Comparison of ENCODE assay signal across 7 mouse cellular contexts in the genomic region with DNA sequence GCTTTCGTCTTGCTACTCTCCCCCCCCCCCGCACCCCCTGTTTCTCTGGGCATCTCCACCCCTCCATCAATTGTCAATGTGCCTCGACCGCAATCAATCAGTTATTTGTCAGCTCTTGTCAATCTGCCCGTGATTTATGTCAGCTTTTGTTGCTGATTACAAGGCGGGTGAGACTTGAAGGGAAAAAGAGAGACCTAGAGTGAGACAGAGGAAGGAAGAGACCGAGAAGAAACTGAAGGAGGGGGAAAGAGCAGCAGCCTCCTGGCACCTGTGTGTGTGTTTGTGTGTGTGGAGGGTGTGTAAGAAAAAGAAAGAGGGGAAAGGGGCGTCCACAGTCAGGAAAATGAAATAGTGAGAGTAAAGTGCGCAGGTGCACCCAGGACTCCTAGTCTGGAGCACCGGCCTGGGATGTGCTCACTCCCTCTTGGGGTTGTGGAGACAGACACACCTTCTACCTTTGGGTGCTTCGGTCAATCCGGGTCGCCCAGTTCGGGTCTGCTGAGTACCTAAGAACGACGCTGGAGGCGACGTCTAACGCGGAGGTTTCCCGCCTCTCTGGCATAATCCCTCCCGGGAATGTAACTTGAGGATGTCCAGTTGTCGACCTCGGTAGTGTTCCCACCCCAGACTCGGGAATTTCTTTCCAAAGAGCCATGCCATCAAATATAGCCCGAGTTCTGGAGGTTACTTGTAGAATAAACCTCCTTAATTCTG. TPM values are rescaled to one million over a fixed set of nuclear protein-coding genes. Genes with fewer than 3 reads are reported as not detected.
DNase-seq lines count a peak whose midpoint lies in the region; ATAC-seq and TF ChIP-seq lines count a peak whose summit lies in the region.

No protein-coding gene starts in this region.

- ATAC-seq in heart, embryonic 11.5 days (replicated peaks; ENCODE audit: insufficient number of reproducible peaks, low FRiP score, low TSS enrichment): no peak
- no peak for ATAC-seq in kidney, embryonic 15.5 days (replicated peaks; ENCODE audit: low FRiP score)

- no peak for TF ChIP-seq CTCF in bone marrow macrophage, adult 2 months (IDR thresholded peaks at IDR 0.05; ENCODE audit: low read depth, low read length)

- H3K9me3 ChIP-seq in heart, embryonic 11.5 days (replicated peaks; ENCODE audit: control insufficient read depth, low read length): no peaks in the 10 kb centered on the region
- no peaks in the 10 kb centered on the region for H3K9me3 ChIP-seq in kidney, embryonic 15.5 days (replicated peaks)

- no peak for TF ChIP-seq POLR2A in bone marrow macrophage, adult 2 months (IDR thresholded peaks at IDR 0.05; ENCODE audit: borderline replicate concordance, low read depth, low read length)

- H3K4me3 ChIP-seq in bone marrow macrophage, adult 2 months (ENCODE audit: insufficient read depth, low read length): peak overlapping the region; percentile 63
- H3K4me3 ChIP-seq in heart, embryonic 11.5 days (ENCODE audit: low read depth, low read length): peak overlapping the region; percentile 56
- peak overlapping the region; percentile 71 for H3K4me3 ChIP-seq in kidney, embryonic 15.5 days (replicated peaks)

- H3K4me1 ChIP-seq in bone marrow macrophage, adult 2 months (ENCODE audit: control insufficient read depth, insufficient read depth, low read length): peaks cover 13% of the 10 kb centered on the region
- peaks cover 26% of the 10 kb centered on the region for H3K4me1 ChIP-seq in heart, embryonic 11.5 days (ENCODE audit: control insufficient read depth, insufficient read depth, low read length)
- H3K4me1 ChIP-seq in kidney, embryonic 15.5 days: peaks cover 33% of the 10 kb centered on the region

- H3K4me2 ChIP-seq in heart, embryonic 11.5 days: peak overlapping the region; percentile 89
- peak overlapping the region; percentile 87 for H3K4me2 ChIP-seq in kidney, embryonic 15.5 days

- H3K27ac ChIP-seq in bone marrow macrophage, adult 2 months (ENCODE audit: insufficient read depth, low read depth, low read length): peak overlapping the region; percentile 12
- H3K27ac ChIP-seq in heart, embryonic 11.5 days (ENCODE audit: low read depth, low read length): 0 out of 2 replicates have a peak overlapping the region, but pooled peaks have one; percentile 22
- peak overlapping the region; percentile 99 for H3K27ac ChIP-seq in kidney, embryonic 15.5 days

- under 1% methylated on average over 26 of the region's 26 CpGs for WGBS in heart, embryonic 11.5 days (ENCODE audit: insufficient replicate concordance)
- WGBS in kidney, embryonic 15.5 days: under 1% methylated on average over 26 of the region's 26 CpGs

- peak overlapping the region; percentile 58; the same call in 1 of the 2 replicates for H3K9ac ChIP-seq in heart, embryonic 11.5 days (ENCODE audit: low read depth, low read length)
- H3K9ac ChIP-seq in kidney, embryonic 15.5 days: peak overlapping the region; percentile 59

- peak; percentile 51 for DNase-seq in NIH3T3 (ENCODE audit: low read depth)
- peak; percentile 59 to 60 for DNase-seq in lung, postnatal 4 days
- DNase-seq in testis, postnatal 10 days (ENCODE audit: low spot score): peak; percentile 49
- no peak for DNase-seq in thymus, postnatal 25 days

- peaks cover 64% of the 10 kb centered on the region for H3K27me3 ChIP-seq in heart, embryonic 11.5 days (ENCODE audit: control insufficient read depth, insufficient read depth, low read length)
- H3K27me3 ChIP-seq in kidney, embryonic 15.5 days: no peaks in the 10 kb centered on the region

- H3K36me3 ChIP-seq in heart, embryonic 11.5 days (ENCODE audit: control insufficient read depth, insufficient read depth, low read length): no peaks in the 10 kb centered on the region; the same call in 1 of the 2 replicates
- peaks cover 13% of the 10 kb centered on the region for H3K36me3 ChIP-seq in kidney, embryonic 15.5 days

RNA-seq across cellular contexts. Expression of a gene that starts 0.7 kb away (rescaled TPM):
- 0.76 and 1.0 TPM in 2 replicates for polyA plus RNA-seq in bone marrow macrophage, adult 2 months (2012; ENCODE audit: insufficient read depth, insufficient read length, missing spikeins)
- 2.3 and 3.3 TPM in 2 replicates for polyA plus RNA-seq in heart, embryonic 11.5 days (2014; fragmentation: Nextera tagmentation; extraction: Ambion mirVana)
- 37.0 and 39.5 TPM in 2 replicates for polyA plus RNA-seq in kidney, embryonic 15.5 days (2015; fragmentation: Nextera tagmentation; extraction: Ambion mirVana)

RNA-seq across cellular contexts. Expression of a gene that starts 30.8 kb away (rescaled TPM):
- polyA plus RNA-seq in bone marrow macrophage, adult 2 months (2012; ENCODE audit: insufficient read depth, insufficient read length, missing spikeins): 18.3 and 20.1 TPM in 2 replicates
- 0.23 and 0.70 TPM in 2 replicates for polyA plus RNA-seq in heart, embryonic 11.5 days (2014; fragmentation: Nextera tagmentation; extraction: Ambion mirVana)
- 0.90 and 1.1 TPM in 2 replicates for polyA plus RNA-seq in kidney, embryonic 15.5 days (2015; fragmentation: Nextera tagmentation; extraction: Ambion mirVana)

Comparison
In these comparisons a context has a peak if more than half of its experiments do, and no peak if none do; other contexts are left out.
1. H3K27ac ChIP-seq: peak in every context shown above with its lines; median percentile 99 in kidney, embryonic 15.5 days; 22 in heart, embryonic 11.5 days; 12 in bone marrow macrophage, adult 2 months.